Mouse (Mus musculus): ENCODE measurements around the gene Gigyf1. TPM values are rescaled to one million over a fixed set of nuclear protein-coding genes. Genes with fewer than 3 reads are reported as not detected.

Gene Gigyf1
- total RNA-seq, 1 experiment = 24.7 TPM

GRCm38 (mm10) chr5:137523396-137524250 is 5.3 kb downstream of the Gigyf1 start:
- peaks cover 4 to 60% of the 10 kb centered on the region in 2 experiments; a peak in 3 of 4 replicates for H3K4me1 ChIP-seq (ENCODE audit: control insufficient read depth in 2 of 2, insufficient read depth in 2 of 2, low read length in 2 of 2, poor library complexity in 1 of 2)
- H3K4me3 ChIP-seq (ENCODE audit: insufficient read depth in 1 of 2, low read depth in 1 of 2, low read length in 2 of 2, poor library complexity in 1 of 2, severe bottlenecking in 1 of 2) = no peak overlapping the region
- no peaks in the 10 kb centered on the region for H3K9me3 ChIP-seq (ENCODE audit: control insufficient read depth, insufficient read depth, low read depth, low read length)
- peak overlapping the region; percentile 27; the same call in 1 of the 2 replicates for H3K9ac ChIP-seq (ENCODE audit: insufficient read depth, low read depth, low read length, poor library complexity, severe bottlenecking)
- in situ Hi-C loops (cut with MboI; ENCODE audit: low sequenced_read_pairs in 2 of 2, unreplicated experiment in 2 of 2) = no loop called here
- peaks cover 94% of the 10 kb centered on the region for H3K36me3 ChIP-seq (ENCODE audit: control insufficient read depth, insufficient read depth, low read length, poor library complexity, severe bottlenecking)
- no peak for DNase-seq (ENCODE audit: low read depth, low spot score)
- no peak for TF ChIP-seq ZNF384 (IDR thresholded peaks at IDR 0.05; ENCODE audit: low read depth, low read length)
- TF ChIP-seq ZC3H11A (IDR thresholded peaks at IDR 0.05; ENCODE audit: borderline replicate concordance, low read depth, low read length) = no peak
- TF ChIP-seq MAFK (IDR thresholded peaks at IDR 0.05; ENCODE audit: insufficient read depth, low read depth, low read length) = no peak
- no peak for TF ChIP-seq HCFC1 (IDR thresholded peaks at IDR 0.05; ENCODE audit: borderline replicate concordance, insufficient read depth, low read length)
- TF ChIP-seq CHD2 (IDR thresholded peaks at IDR 0.05; ENCODE audit: low read depth, low read length) = no peak
- H3K27ac ChIP-seq (ENCODE audit: insufficient read depth, low read depth, low read length, poor library complexity, severe bottlenecking) = no peak overlapping the region

- in situ Hi-C loops (cut with MboI; ENCODE audit: low sequenced_read_pairs in 2 of 2, unreplicated experiment in 2 of 2) = no loop called here
- H3K4me3 ChIP-seq (ENCODE audit: insufficient read depth in 1 of 2, low read depth in 1 of 2, low read length in 2 of 2, poor library complexity in 1 of 2, severe bottlenecking in 1 of 2) = no peak overlapping the region
- peaks cover 4 to 56% of the 10 kb centered on the region in 2 experiments; a peak in 3 of 4 replicates for H3K4me1 ChIP-seq (ENCODE audit: control insufficient read depth in 2 of 2, insufficient read depth in 2 of 2, low read length in 2 of 2, poor library complexity in 1 of 2)
- peaks cover 94% of the 10 kb centered on the region for H3K36me3 ChIP-seq (ENCODE audit: control insufficient read depth, insufficient read depth, low read length, poor library complexity, severe bottlenecking)
- TF ChIP-seq MAFK (IDR thresholded peaks at IDR 0.05; ENCODE audit: insufficient read depth, low read depth, low read length) (no peak), ZNF384 (IDR thresholded peaks at IDR 0.05; ENCODE audit: low read depth, low read length) (no peak), CHD2 (IDR thresholded peaks at IDR 0.05; ENCODE audit: low read depth, low read length) (no peak), HCFC1 (IDR thresholded peaks at IDR 0.05; ENCODE audit: borderline replicate concordance, insufficient read depth, low read length) (no peak), ZC3H11A (IDR thresholded peaks at IDR 0.05; ENCODE audit: borderline replicate concordance, low read depth, low read length) (no peak)
- no peaks in the 10 kb centered on the region for H3K9me3 ChIP-seq (ENCODE audit: control insufficient read depth, insufficient read depth, low read depth, low read length)
- peak overlapping the region; percentile 27; the same call in 1 of the 2 replicates for H3K9ac ChIP-seq (ENCODE audit: insufficient read depth, low read depth, low read length, poor library complexity, severe bottlenecking)
- DNase-seq (ENCODE audit: low read depth, low spot score) = no peak
- H3K27ac ChIP-seq (ENCODE audit: insufficient read depth, low read depth, low read length, poor library complexity, severe bottlenecking) = no peak overlapping the region
Measured at GRCm38 (mm10) chr5:137524251-137524515, 5.8 kb downstream of the Gigyf1 start.

- no peak for TF ChIP-seq ZC3H11A (IDR thresholded peaks at IDR 0.05; ENCODE audit: borderline replicate concordance, low read depth, low read length)
- no peak for TF ChIP-seq CHD2 (IDR thresholded peaks at IDR 0.05; ENCODE audit: low read depth, low read length)
- TF ChIP-seq ZNF384 (IDR thresholded peaks at IDR 0.05; ENCODE audit: low read depth, low read length) = no peak
- no peak for TF ChIP-seq HCFC1 (IDR thresholded peaks at IDR 0.05; ENCODE audit: borderline replicate concordance, insufficient read depth, low read length)
- TF ChIP-seq MAFK (IDR thresholded peaks at IDR 0.05; ENCODE audit: insufficient read depth, low read depth, low read length) = no peak
- no peak for DNase-seq (ENCODE audit: low read depth, low spot score)
- Histone ChIP-seq H3K9me3 (ENCODE audit: control insufficient read depth, insufficient read depth, low read depth, low read length) (no peaks in the 10 kb centered on the region), H3K36me3 (ENCODE audit: control insufficient read depth, insufficient read depth, low read length, poor library complexity, severe bottlenecking) (peaks cover 94% of the 10 kb centered on the region), H3K9ac (ENCODE audit: insufficient read depth, low read depth, low read length, poor library complexity, severe bottlenecking) (no peak overlapping the region), H3K4me3 (ENCODE audit: insufficient read depth in 1 of 2, low read depth in 1 of 2, low read length in 2 of 2, poor library complexity in 1 of 2, severe bottlenecking in 1 of 2) (no peak overlapping the region), H3K4me1 (ENCODE audit: control insufficient read depth in 2 of 2, insufficient read depth in 2 of 2, low read length in 2 of 2, poor library complexity in 1 of 2) (peaks cover 4 to 51% of the 10 kb centered on the region in 2 experiments; a peak in 3 of 4 replicates), H3K27ac (ENCODE audit: insufficient read depth, low read depth, low read length, poor library complexity, severe bottlenecking) (no peak overlapping the region)
- in situ Hi-C loops (cut with MboI; ENCODE audit: low sequenced_read_pairs in 2 of 2, unreplicated experiment in 2 of 2) = no loop called here
Measured at GRCm38 (mm10) chr5:137524671-137525070, 6.3 kb downstream of the Gigyf1 start.

- no peak overlapping the region for H3K4me3 ChIP-seq (ENCODE audit: insufficient read depth in 1 of 2, low read depth in 1 of 2, low read length in 2 of 2, poor library complexity in 1 of 2, severe bottlenecking in 1 of 2)
Measured at GRCm38 (mm10) chr5:137525511-137525910, 7.2 kb downstream of the Gigyf1 start.

More at GRCm38 (mm10) chr5:137525511-137525910, 7.2 kb downstream of the Gigyf1 start:
- TF ChIP-seq MAFK (IDR thresholded peaks at IDR 0.05; ENCODE audit: insufficient read depth, low read depth, low read length) (no peak), ZNF384 (IDR thresholded peaks at IDR 0.05; ENCODE audit: low read depth, low read length) (no peak)
- Histone ChIP-seq H3K9ac (ENCODE audit: insufficient read depth, low read depth, low read length, poor library complexity, severe bottlenecking) (no peak overlapping the region), H3K27ac (ENCODE audit: insufficient read depth, low read depth, low read length, poor library complexity, severe bottlenecking) (no peak overlapping the region), H3K36me3 (ENCODE audit: control insufficient read depth, insufficient read depth, low read length, poor library complexity, severe bottlenecking) (peaks cover 86% of the 10 kb centered on the region), H3K4me1 (ENCODE audit: control insufficient read depth in 2 of 2, insufficient read depth in 2 of 2, low read length in 2 of 2, poor library complexity in 1 of 2) (peaks cover 4 to 47% of the 10 kb centered on the region in 2 experiments; a peak in 3 of 4 replicates), H3K9me3 (ENCODE audit: control insufficient read depth, insufficient read depth, low read depth, low read length) (no peaks in the 10 kb centered on the region)
- no peak for DNase-seq (ENCODE audit: low read depth, low spot score)
- in situ Hi-C loops (cut with MboI; ENCODE audit: low sequenced_read_pairs in 2 of 2, unreplicated experiment in 2 of 2) = no loop called here
